Mouse (Mus musculus) olfactory bulb, adult 2 months (tissue): ENCODE measurements around the gene Bcar3.

Source experiments
- CTCF ChIP-seq: fragments of 200-500 bp; IDR thresholded peaks from 2 replicates; pipeline ENCODE4 v1.5.1; 2012; ENCODE audit warnings: low read depth, mild to moderate bottlenecking, low read length, moderate library complexity; ENCODE audit not compliant: insufficient read depth
- POLR2A ChIP-seq: fragments of 200-500 bp; IDR thresholded peaks from 2 replicates; pipeline ENCODE4 v1.6.1; 2012; ENCODE audit warnings: mild to moderate bottlenecking, low read depth, low read length, moderate library complexity; ENCODE audit not compliant: insufficient read depth

- TF ChIP-seq POLR2A = no peak
- no peak for TF ChIP-seq CTCF
Measured at GRCm38 (mm10) chr3:122252466-122253253, 41.3 kb upstream of the Bcar3 start.
